In genomic region chr4:116985681-116986080, GRCm38 (mm10) we compare ENCODE assay signal across 22 mouse cellular contexts. TPM values are rescaled to one million over a fixed set of nuclear protein-coding genes. Genes with fewer than 3 reads are reported as not detected.
DNase-seq lines count a peak whose midpoint lies in the region; ATAC-seq and TF ChIP-seq lines count a peak whose summit lies in the region.
"Had no signal": no experiment of that assay in that cellular context is flagged by ENCODE, and none has a peak within 500 bp of the region (broad histone marks: within the 10 kb centered on the region; RNA-seq: fewer than 3 reads in every experiment).

No protein-coding gene starts in this region.

- 92% methylated on average over 7 of the region's 7 CpGs for WGBS in forebrain, embryonic 13.5 days
- WGBS in forebrain, embryonic 16.5 days: 91% methylated on average over 7 of the region's 7 CpGs
- 93% methylated on average over 7 of the region's 7 CpGs for WGBS in hindbrain, embryonic 13.5 days
- WGBS in hindbrain, postnatal 0 days: 93% methylated on average over 7 of the region's 7 CpGs
- WGBS in liver, adult 2 months: 67% methylated on average over 7 of the region's 7 CpGs
- WGBS in olfactory bulb, adult 2 months: 91% methylated on average over 7 of the region's 7 CpGs

- TF ChIP-seq POLR2A in liver, adult 2 months (IDR thresholded peaks at IDR 0.05; ENCODE audit: extremely low read depth, insufficient read depth, low read length): no peak
- no peak for TF ChIP-seq POLR2A in olfactory bulb, adult 2 months (IDR thresholded peaks at IDR 0.05; ENCODE audit: insufficient read depth, low read depth, low read length)

- no peaks in the 10 kb centered on the region for H3K79me2 ChIP-seq in liver, adult 2 months (ENCODE audit: control insufficient read depth, insufficient read depth, low read length)

- no peak for DNase-seq in hindbrain, postnatal 0 days (ENCODE audit: low spot score)
- DNase-seq in liver, adult 2 months (ENCODE audit: extremely low read depth, low read depth, low spot score): peak; percentile 36
- no peak for DNase-seq in liver
- DNase-seq: adrenal gland, adult 8-10 months; adrenal gland, postnatal 14 days; adrenal gland, postnatal 36 days; B cell, adult 2 months; cerebellum, adult 11-12 months; cerebellum, adult 2 months; cerebellum, adult 9-10 months; cerebellum, postnatal 25 days had no signal

- H3K4me1 ChIP-seq in forebrain, embryonic 13.5 days: peaks cover 10% of the 10 kb centered on the region; the same call in 1 of the 2 replicates
- 0 out of 2 replicates have a peak, but pooled peaks cover 3% of the 10 kb centered on the region for H3K4me1 ChIP-seq in forebrain, embryonic 16.5 days (replicated peaks; ENCODE audit: control insufficient read depth, insufficient read depth, low read length)
- H3K4me1 ChIP-seq in hindbrain, embryonic 13.5 days (replicated peaks): no peaks in the 10 kb centered on the region
- H3K4me1 ChIP-seq in hindbrain, postnatal 0 days (ENCODE audit: insufficient read depth, low read length): no peaks in the 10 kb centered on the region
- H3K4me1 ChIP-seq in liver, adult 2 months (ENCODE audit: control insufficient read depth, insufficient read depth, low read length): no peaks in the 10 kb centered on the region
- peaks cover 12% of the 10 kb centered on the region for H3K4me1 ChIP-seq in olfactory bulb, adult 2 months (ENCODE audit: control insufficient read depth, insufficient read depth, low read length)
- H3K4me1 ChIP-seq: embryonic facial prominence, embryonic 10.5 days; embryonic facial prominence, embryonic 12.5 days had no signal

- no peak overlapping the region for H3K4me3 ChIP-seq in forebrain, embryonic 13.5 days
- no peak overlapping the region for H3K4me3 ChIP-seq in forebrain, embryonic 16.5 days (replicated peaks; ENCODE audit: low read length)
- no peak overlapping the region for H3K4me3 ChIP-seq in hindbrain, embryonic 13.5 days
- no peak overlapping the region for H3K4me3 ChIP-seq in hindbrain, postnatal 0 days (ENCODE audit: low read length)
- no peak overlapping the region for H3K4me3 ChIP-seq in liver, adult 2 months (ENCODE audit: insufficient read depth, low read depth, low read length)
- H3K4me3 ChIP-seq in olfactory bulb, adult 2 months (ENCODE audit: insufficient read depth, low read depth, low read length): no peak overlapping the region
- H3K4me3 ChIP-seq: embryonic facial prominence, embryonic 10.5 days; embryonic facial prominence, embryonic 12.5 days had no signal

- no peak overlapping the region for H3K27ac ChIP-seq in forebrain, embryonic 13.5 days
- H3K27ac ChIP-seq in forebrain, embryonic 16.5 days (ENCODE audit: low read length): no peak overlapping the region
- no peak overlapping the region for H3K27ac ChIP-seq in hindbrain, embryonic 13.5 days
- H3K27ac ChIP-seq in hindbrain, postnatal 0 days: no peak overlapping the region
- H3K27ac ChIP-seq in liver, adult 2 months (replicated peaks; ENCODE audit: insufficient read depth, low read depth, low read length): no peak overlapping the region
- 0 out of 2 replicates have a peak overlapping the region, but pooled peaks have one; percentile 8 for H3K27ac ChIP-seq in olfactory bulb, adult 2 months (ENCODE audit: insufficient read depth, low read depth, low read length)
- H3K27ac ChIP-seq: embryonic facial prominence, embryonic 10.5 days; embryonic facial prominence, embryonic 12.5 days had no signal

- no peak for TF ChIP-seq CTCF in hindbrain, postnatal 0 days (IDR thresholded peaks at IDR 0.05; ENCODE audit: low read depth)
- no peak for TF ChIP-seq CTCF in liver, adult 2 months (IDR thresholded peaks at IDR 0.05; ENCODE audit: low read depth, low read length)
- TF ChIP-seq CTCF in olfactory bulb, adult 2 months (IDR thresholded peaks at IDR 0.05; ENCODE audit: insufficient read depth, low read depth, low read length): no peak

- no peaks in the 10 kb centered on the region for H3K27me3 ChIP-seq in forebrain, embryonic 13.5 days
- H3K27me3 ChIP-seq in forebrain, embryonic 16.5 days (replicated peaks; ENCODE audit: control insufficient read depth, insufficient read depth, low read length): no peaks in the 10 kb centered on the region
- H3K27me3 ChIP-seq in hindbrain, embryonic 13.5 days: no peaks in the 10 kb centered on the region
- H3K27me3 ChIP-seq in hindbrain, postnatal 0 days (ENCODE audit: insufficient read depth, low read length): no peaks in the 10 kb centered on the region
- no peaks in the 10 kb centered on the region for H3K27me3 ChIP-seq in liver, adult 2 months (ENCODE audit: control insufficient read depth, insufficient read depth, low read length)
- H3K27me3 ChIP-seq: CH12.LX; embryonic facial prominence, embryonic 12.5 days; Patski had no signal

- no peaks in the 10 kb centered on the region for H3K9me3 ChIP-seq in forebrain, embryonic 13.5 days (replicated peaks)
- no peaks in the 10 kb centered on the region for H3K9me3 ChIP-seq in forebrain, embryonic 16.5 days (ENCODE audit: control insufficient read depth, low read length)
- no peaks in the 10 kb centered on the region for H3K9me3 ChIP-seq in hindbrain, embryonic 13.5 days
- no peaks in the 10 kb centered on the region for H3K9me3 ChIP-seq in hindbrain, postnatal 0 days (ENCODE audit: low read length)
- H3K9me3 ChIP-seq: embryonic facial prominence, embryonic 10.5 days; embryonic facial prominence, embryonic 12.5 days; G1E had no signal

- H3K36me3 ChIP-seq in forebrain, embryonic 13.5 days (ENCODE audit: poor library complexity, severe bottlenecking): peaks cover 81% of the 10 kb centered on the region
- H3K36me3 ChIP-seq in forebrain, embryonic 16.5 days (ENCODE audit: control insufficient read depth, insufficient read depth): peaks cover 13% of the 10 kb centered on the region
- peaks cover 69% of the 10 kb centered on the region for H3K36me3 ChIP-seq in hindbrain, embryonic 13.5 days
- H3K36me3 ChIP-seq in hindbrain, postnatal 0 days (ENCODE audit: insufficient read depth, low read length): peaks cover 12% of the 10 kb centered on the region
- H3K36me3 ChIP-seq in liver, adult 2 months (ENCODE audit: control insufficient read depth, insufficient read depth, low read length): peaks cover 3% of the 10 kb centered on the region; the same call in 1 of the 2 replicates

- H3K9ac ChIP-seq in forebrain, embryonic 13.5 days: peak overlapping the region; percentile 7; the same call in 1 of the 2 replicates
- no peak overlapping the region for H3K9ac ChIP-seq in forebrain, embryonic 16.5 days (replicated peaks; ENCODE audit: low read depth, low read length)
- H3K9ac ChIP-seq in hindbrain, embryonic 13.5 days: 0 out of 2 replicates have a peak overlapping the region, but pooled peaks have one; percentile 8
- H3K9ac ChIP-seq in hindbrain, postnatal 0 days (replicated peaks; ENCODE audit: low read length): no peak overlapping the region
- H3K9ac ChIP-seq in liver, adult 2 months (ENCODE audit: low read depth, low read length): no peak overlapping the region
- H3K9ac ChIP-seq: embryonic facial prominence, embryonic 12.5 days had no signal

- no peak for ATAC-seq in forebrain, embryonic 13.5 days
- no peak for ATAC-seq in forebrain, embryonic 16.5 days
- no peak for ATAC-seq in hindbrain, embryonic 13.5 days (ENCODE audit: low FRiP score)
- no peak for ATAC-seq in hindbrain, postnatal 0 days
- ATAC-seq: activated CD4-positive, CD25-positive, alpha-beta regulatory T cell, adult 4 months; CD4-positive, CD25-positive, alpha-beta regulatory T cell, adult 4 months; Patski had no signal

- H3K4me2 ChIP-seq in forebrain, embryonic 13.5 days: no peak overlapping the region
- H3K4me2 ChIP-seq in forebrain, embryonic 16.5 days (ENCODE audit: low read length): no peak overlapping the region
- no peak overlapping the region for H3K4me2 ChIP-seq in hindbrain, embryonic 13.5 days
- no peak overlapping the region for H3K4me2 ChIP-seq in hindbrain, postnatal 0 days (ENCODE audit: low read depth, low read length)
- H3K4me2 ChIP-seq: embryonic facial prominence, embryonic 12.5 days had no signal

RNA-seq across cellular contexts. Expression of gene Urod, which starts 8.5 kb away (rescaled TPM):
- 81.6 and 88.2 TPM in 2 replicates for polyA plus RNA-seq in forebrain, embryonic 13.5 days (2015; fragmentation: Nextera tagmentation; extraction: Ambion mirVana)
- polyA plus RNA-seq in forebrain, embryonic 16.5 days (2015; fragmentation: Nextera tagmentation; extraction: Ambion mirVana): 59.1 and 63.4 TPM in 2 replicates
- 69.7 and 70.2 TPM in 2 replicates for polyA plus RNA-seq in hindbrain, embryonic 13.5 days (2015; fragmentation: Nextera tagmentation; extraction: Ambion mirVana)
- total RNA-seq in hindbrain, postnatal 0 days (2014; rRNA removed): 40.7 and 64.4 TPM in 2 replicates
- 52.2 and 54.0 TPM in 2 replicates for polyA plus RNA-seq in hindbrain, postnatal 0 days (2015; fragmentation: Nextera tagmentation; extraction: Ambion mirVana)
- 87.9 and 97.6 TPM in 2 replicates for total RNA-seq in liver, adult 2 months (2014; rRNA removed)
- polyA plus RNA-seq in liver, adult 2 months (2012; rRNA removed): 89.0 and 104 TPM in 2 replicates
- not detected in 2 replicates for polyA plus RNA-seq in olfactory bulb, adult 2 months (2012; ENCODE audit: insufficient read depth, insufficient read length, low replicate concordance, missing spikeins)

RNA-seq across cellular contexts. Expression of gene Hectd3, which starts 9.4 kb away (rescaled TPM):
- polyA plus RNA-seq in forebrain, embryonic 13.5 days (2015; fragmentation: Nextera tagmentation; extraction: Ambion mirVana): 17.4 and 17.9 TPM in 2 replicates
- polyA plus RNA-seq in forebrain, embryonic 16.5 days (2015; fragmentation: Nextera tagmentation; extraction: Ambion mirVana): 27.4 and 27.7 TPM in 2 replicates
- 19.5 and 21.5 TPM in 2 replicates for polyA plus RNA-seq in hindbrain, embryonic 13.5 days (2015; fragmentation: Nextera tagmentation; extraction: Ambion mirVana)
- total RNA-seq in hindbrain, postnatal 0 days (2014; rRNA removed): 47.4 and 49.5 TPM in 2 replicates
- polyA plus RNA-seq in hindbrain, postnatal 0 days (2015; fragmentation: Nextera tagmentation; extraction: Ambion mirVana): 18.5 and 20.2 TPM in 2 replicates
- 22.6 and 23.7 TPM in 2 replicates for total RNA-seq in liver, adult 2 months (2014; rRNA removed)
- 57.6 and 83.2 TPM in 2 replicates for polyA plus RNA-seq in liver, adult 2 months (2012; rRNA removed)
- polyA plus RNA-seq in olfactory bulb, adult 2 months (2012; ENCODE audit: insufficient read depth, insufficient read length, low replicate concordance, missing spikeins): not detected in 2 replicates

RNA-seq across cellular contexts. Expression of gene Eif2b3, which starts 33.5 kb away (rescaled TPM):
- polyA plus RNA-seq in forebrain, embryonic 13.5 days (2015; fragmentation: Nextera tagmentation; extraction: Ambion mirVana): 42.5 and 45.7 TPM in 2 replicates
- polyA plus RNA-seq in forebrain, embryonic 16.5 days (2015; fragmentation: Nextera tagmentation; extraction: Ambion mirVana): 42.1 and 42.2 TPM in 2 replicates
- polyA plus RNA-seq in hindbrain, embryonic 13.5 days (2015; fragmentation: Nextera tagmentation; extraction: Ambion mirVana): 46.3 and 47.4 TPM in 2 replicates
- 13.1 and 16.7 TPM in 2 replicates for total RNA-seq in hindbrain, postnatal 0 days (2014; rRNA removed)
- 56.9 and 58.5 TPM in 2 replicates for polyA plus RNA-seq in hindbrain, postnatal 0 days (2015; fragmentation: Nextera tagmentation; extraction: Ambion mirVana)
- total RNA-seq in liver, adult 2 months (2014; rRNA removed): 8.0 and 9.5 TPM in 2 replicates
- polyA plus RNA-seq in liver, adult 2 months (2012; rRNA removed): 3.9 and 4.5 TPM in 2 replicates
- not detected in 2 replicates for polyA plus RNA-seq in olfactory bulb, adult 2 months (2012; ENCODE audit: insufficient read depth, insufficient read length, low replicate concordance, missing spikeins)

Comparison
In these comparisons a context has a peak if more than half of its experiments do, and no peak if none do; other contexts are left out.
1. H3K9ac ChIP-seq: peak in forebrain, embryonic 13.5 days (single experiment) and hindbrain, embryonic 13.5 days (single experiment); none in forebrain, embryonic 16.5 days (single experiment), hindbrain, postnatal 0 days (single experiment) and liver, adult 2 months (single experiment).
2. RNA of gene Hectd3, which starts 9.4 kb away (polyA plus RNA-seq): 57.6 to 83.2 TPM in liver, adult 2 months, 27.4 to 27.7 TPM in forebrain, embryonic 16.5 days, 19.5 to 21.5 TPM in hindbrain, embryonic 13.5 days, 18.5 to 20.2 TPM in hindbrain, postnatal 0 days and 17.4 to 17.9 TPM in forebrain, embryonic 13.5 days; not detected in olfactory bulb, adult 2 months; every median in the first group is over 10 times any median in the second.